Mouse (Mus musculus) left cerebral cortex, postnatal 36 days (tissue): Measurements from ENCODE around the gene Grhl1. TPM values are rescaled to one million over a fixed set of nuclear protein-coding genes. Genes with fewer than 3 reads are reported as not detected.
"Not testable (repeated sequence)": the region's sequence is repeated elsewhere in the genome, so short reads cannot be mapped to it uniquely, and the experiment has no call there.

ENCODE experiments used
- DNase-seq, 2 experiments: peaks; one replicate each; pipeline ENCODE4 v3.0.0; 2021 to 2022; ENCODE audit warnings: low spot score in 2 of 2, mixed read lengths in 1 of 2
- intact Hi-C: fragments of 180-260 bp; cut with DNase I; formaldehyde crosslinking; loops from one replicate; pipeline ENCODE4 v1.15.1; 2025
- total RNA-seq, 2 experiments: library from RNA; stranded (reverse); gene quantifications; 2 replicates each; pipeline ENCODE4 v1.2.3; 2021

Gene Grhl1
- total RNA-seq, 2 experiments from 2014 or later, result 9.0 to 11.3 TPM

GRCm38 (mm10) chr12:24633753-24634191 lies 61.7 kb downstream of the Grhl1 start:
- no peak for DNase-seq
- intact Hi-C loops, result no loop called here

GRCm38 (mm10) chr12:24634212-24634611 lies 62.1 kb downstream of the Grhl1 start:
- no peak for DNase-seq
- intact Hi-C loops, result no loop called here

GRCm38 (mm10) chr12:24634648-24635047 lies 62.6 kb downstream of the Grhl1 start:
- intact Hi-C loops, result no loop called here
- DNase-seq, result no peak

GRCm38 (mm10) chr12:24638787-24639186 lies 66.7 kb downstream of the Grhl1 start:
- DNase-seq, intact Hi-C loops: not testable (repeated sequence)

- peak; percentile 32 to 49 for DNase-seq
- intact Hi-C loops, result no loop called here
These were observed 70.3 kb downstream of the Grhl1 start for GRCm38 (mm10) chr12:24642370-24642802.

- intact Hi-C loops, result no loop called here
- no peak for DNase-seq
These were observed 72.1 kb downstream of the Grhl1 start for GRCm38 (mm10) chr12:24644125-24644571.

GRCm38 (mm10) chr12:24645901-24646300 lies 73.8 kb downstream of the Grhl1 start:
- intact Hi-C loops, result no loop called here
- DNase-seq, result no peak

- DNase-seq, result no peak
- intact Hi-C loops, result no loop called here
These were observed 76.0 kb downstream of the Grhl1 start for GRCm38 (mm10) chr12:24648094-24648493.

- intact Hi-C loops, result loop anchor here (1.0 kb wide), 1 partner anchor 30 kb away; no protein-coding TSS in a partner anchor
- no peak for DNase-seq
These were observed 78.5 kb downstream of the Grhl1 start for GRCm38 (mm10) chr12:24650415-24651062.

- intact Hi-C loops, result loop anchor here (1.0 kb wide), 1 partner anchor 29 kb away; no protein-coding TSS in a partner anchor
- DNase-seq, result peak; percentile 96 to 99
These were observed 79.0 kb downstream of the Grhl1 start, which contains the start of gene Klf11 for GRCm38 (mm10) chr12:24651063-24651557. TSS of gene Klf11 (plus strand) at chr12:24651274.

GRCm38 (mm10) chr12:24651642-24652342 lies 79.7 kb downstream of the Grhl1 start:
- peak; percentile 89 to 93 for DNase-seq
- intact Hi-C loops, result loop anchor here (1.0 kb wide), 1 partner anchor 29 kb away; no protein-coding TSS in a partner anchor

- DNase-seq, result no peak
- intact Hi-C loops, result no loop called here
These were observed 82.2 kb downstream of the Grhl1 start for GRCm38 (mm10) chr12:24654065-24654862.

GRCm38 (mm10) chr12:24656436-24656835 lies 84.4 kb downstream of the Grhl1 start:
- intact Hi-C loops, result no loop called here
- no peak for DNase-seq

- DNase-seq, result no peak
- intact Hi-C loops, result no loop called here
These were observed 86.9 kb downstream of the Grhl1 start for GRCm38 (mm10) chr12:24658998-24659397.

- DNase-seq, result no peak
- intact Hi-C loops, result no loop called here
These were observed 87.8 kb downstream of the Grhl1 start for GRCm38 (mm10) chr12:24659923-24660322.

GRCm38 (mm10) chr12:24661100-24661499 lies 89.0 kb downstream of the Grhl1 start:
- DNase-seq, result no peak
- intact Hi-C loops, result no loop called here

GRCm38 (mm10) chr12:24662131-24662530 lies 90.0 kb downstream of the Grhl1 start:
- no peak for DNase-seq
- intact Hi-C loops, result no loop called here
